Mouse (Mus musculus) forebrain, embryonic 10.5 days (tissue): ENCODE measurements around the gene Mrpl48. TPM values are rescaled to one million over a fixed set of nuclear protein-coding genes. Genes with fewer than 3 reads are reported as not detected.

ENCODE experiments used
- DNase-seq: peaks from one replicate; pipeline ENCODE4 v3.0.0-alpha.2; 2017; ENCODE audit warnings: low spot score; ENCODE audit errors: extremely low spot score
- H3K27ac ChIP-seq: fragments of 300-500 bp; sonication (generic); 2 replicates; pipeline ENCODE4 v1.5.1; 2016; ENCODE audit warnings: mild to moderate bottlenecking
- H3K27me3 ChIP-seq: fragments of 300-500 bp; sonication (generic); 2 replicates; pipeline ENCODE4 v1.6.1; 2016; ENCODE audit warnings: mild to moderate bottlenecking; ENCODE audit not compliant: poor library complexity, severe bottlenecking
- H3K36me3 ChIP-seq: fragments of 300-500 bp; sonication (generic); replicated peaks from 2 replicates; pipeline ENCODE4 v1.6.1; 2016; ENCODE audit warnings: mild to moderate bottlenecking, moderate library complexity
- H3K4me1 ChIP-seq: fragments of 300-500 bp; sonication (generic); 2 replicates; pipeline ENCODE4 v1.6.1; 2016
- H3K4me3 ChIP-seq: fragments of 300-500 bp; sonication (generic); 2 replicates; pipeline ENCODE4 v1.5.1; 2016; ENCODE audit warnings: mild to moderate bottlenecking, moderate library complexity
- H3K9me3 ChIP-seq: fragments of 300-500 bp; sonication (generic); 2 replicates; pipeline ENCODE4 v1.6.1; 2016; ENCODE audit warnings: mild to moderate bottlenecking, moderate library complexity
- WGBS: fragments of 180-500 bp; shearing (Covaris S2); methylation state at CpG from one replicate; pipeline ENCODE4 v1.1.7; 2016; 5-methylcytosine and 5-hydroxymethylcytosine counted together
- polyA plus RNA-seq: library from polyadenylated mRNA; unstranded; fragments of >200 nt; fragmentation: Nextera tagmentation; extraction: Ambion mirVana; gene quantifications from 2 replicates; pipeline ENCODE4 v1.2.1, GENCODE M21; 2016

Gene Mrpl48
- polyA plus RNA-seq, 1 experiment from 2014 or later, result 56.6 TPM

DNA sequence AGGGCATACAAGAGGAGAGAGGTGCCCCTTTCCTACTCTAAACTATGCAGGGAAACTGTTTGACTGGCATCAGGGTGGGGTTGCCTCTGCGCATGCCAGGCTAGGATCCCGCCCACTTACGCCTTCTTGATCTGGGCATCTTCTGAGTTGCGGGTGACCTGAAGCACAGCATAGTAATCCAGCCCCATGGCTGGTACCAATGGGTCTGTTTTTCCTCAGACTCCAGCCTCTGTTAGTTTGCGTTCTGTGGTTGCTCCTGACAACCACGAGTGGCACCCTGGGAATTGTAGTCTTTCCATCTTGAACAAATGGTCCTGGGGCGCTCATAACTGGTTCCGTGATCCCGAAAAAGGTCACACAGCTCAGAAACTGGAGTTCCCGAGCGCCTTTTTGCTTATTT, 93.5 kb downstream of the Mrpl48 start, which contains the start of gene Dnajb13:
Gene Dnajb13, minus strand, starts transcription at position 388 of the 400 bp plus-strand sequence.
- H3K4me1 ChIP-seq, result 0 out of 2 replicates have a peak, but pooled peaks cover 5% of the 10 kb centered on the region
- H3K27ac ChIP-seq, result no peak within 1 kb of the TSS
- H3K36me3 ChIP-seq, result no peaks in the 10 kb centered on the region
- 49% methylated on average over 11 of the region's 11 CpGs for WGBS
- no peak for DNase-seq
- no peak within 1 kb of the TSS for H3K4me3 ChIP-seq
- no peaks in the 10 kb centered on the region for H3K27me3 ChIP-seq
- H3K9me3 ChIP-seq, result no peaks in the 10 kb centered on the region

- no peaks in the 10 kb centered on the region for H3K27me3 ChIP-seq
- no peak for DNase-seq
- H3K27ac ChIP-seq, result no peak overlapping the region
- no peaks in the 10 kb centered on the region for H3K9me3 ChIP-seq
- H3K4me1 ChIP-seq, result 0 out of 2 replicates have a peak, but pooled peaks cover 5% of the 10 kb centered on the region
- H3K4me3 ChIP-seq, result no peak overlapping the region
- no peaks in the 10 kb centered on the region for H3K36me3 ChIP-seq
- 81% methylated on average over 8 of the region's 8 CpGs for WGBS
Observed at GRCm38 (mm10) chr7:100511602-100512001, 96.5 kb downstream of the Mrpl48 start.

GRCm38 (mm10) chr7:100508670-100509069, 99.4 kb downstream of the Mrpl48 start:
- Histone ChIP-seq H3K4me3 (no peak overlapping the region), H3K36me3 (no peaks in the 10 kb centered on the region), H3K9me3 (no peaks in the 10 kb centered on the region), H3K27ac (no peak overlapping the region), H3K27me3 (no peaks in the 10 kb centered on the region), H3K4me1 (no peaks in the 10 kb centered on the region)
- no peak for DNase-seq
- 77% methylated on average over 3 of the region's 3 CpGs for WGBS

GRCm38 (mm10) chr7:100506494-100506893, 101.6 kb downstream of the Mrpl48 start:
- 83% methylated on average over 4 of the region's 4 CpGs for WGBS

DNA sequence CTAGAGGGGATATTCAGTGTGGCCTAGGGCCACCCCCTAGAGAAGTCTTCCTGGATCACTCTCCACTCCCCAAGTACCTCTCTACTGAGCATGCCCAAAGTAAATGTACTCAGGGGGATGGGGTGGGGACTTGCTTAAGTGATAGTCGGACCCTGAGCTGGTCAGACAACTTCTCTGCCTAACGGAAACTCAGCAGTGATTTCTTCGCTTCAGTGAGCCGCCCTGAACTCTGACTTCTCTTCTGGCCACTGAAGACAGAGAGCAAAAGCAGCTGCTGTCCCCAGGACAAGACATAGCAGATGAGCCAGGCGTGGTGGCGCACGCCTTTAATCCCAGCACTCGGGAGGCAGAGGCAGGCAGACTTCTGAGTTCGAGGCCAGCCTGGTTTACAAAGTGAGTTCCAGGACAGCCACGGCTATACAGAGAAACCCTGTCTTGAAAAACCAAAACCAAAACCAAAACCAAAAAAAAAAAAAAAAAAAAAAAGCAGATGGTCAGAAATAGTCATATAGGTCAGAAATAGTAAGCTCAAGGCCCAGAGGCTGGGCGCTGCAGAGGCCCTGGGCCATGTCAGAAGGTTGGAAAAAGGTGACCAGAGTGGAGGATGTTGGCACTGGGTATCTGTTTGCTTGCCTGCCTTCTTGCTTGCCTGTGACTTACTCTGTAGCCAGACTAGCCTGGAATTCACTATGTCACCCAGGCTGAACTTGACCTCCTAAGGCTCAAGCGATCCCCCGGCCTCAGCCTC, 103.2 kb downstream of the Mrpl48 start:
- H3K4me3 ChIP-seq, result no peak overlapping the region
- no peaks in the 10 kb centered on the region for H3K9me3 ChIP-seq
- peaks cover 5% of the 10 kb centered on the region for H3K4me1 ChIP-seq
- no peak overlapping the region for H3K27ac ChIP-seq
- no peak for DNase-seq
- no peaks in the 10 kb centered on the region for H3K27me3 ChIP-seq
- 89% methylated on average over 13 of the region's 13 CpGs for WGBS
- H3K36me3 ChIP-seq, result no peaks in the 10 kb centered on the region

More at GRCm38 (mm10) chr7:100506494-100506893, 101.6 kb downstream of the Mrpl48 start:
- Histone ChIP-seq H3K4me1 (no peaks in the 10 kb centered on the region), H3K27ac (no peak overlapping the region), H3K36me3 (no peaks in the 10 kb centered on the region), H3K9me3 (no peaks in the 10 kb centered on the region), H3K4me3 (no peak overlapping the region), H3K27me3 (no peaks in the 10 kb centered on the region)
- no peak for DNase-seq

DNA sequence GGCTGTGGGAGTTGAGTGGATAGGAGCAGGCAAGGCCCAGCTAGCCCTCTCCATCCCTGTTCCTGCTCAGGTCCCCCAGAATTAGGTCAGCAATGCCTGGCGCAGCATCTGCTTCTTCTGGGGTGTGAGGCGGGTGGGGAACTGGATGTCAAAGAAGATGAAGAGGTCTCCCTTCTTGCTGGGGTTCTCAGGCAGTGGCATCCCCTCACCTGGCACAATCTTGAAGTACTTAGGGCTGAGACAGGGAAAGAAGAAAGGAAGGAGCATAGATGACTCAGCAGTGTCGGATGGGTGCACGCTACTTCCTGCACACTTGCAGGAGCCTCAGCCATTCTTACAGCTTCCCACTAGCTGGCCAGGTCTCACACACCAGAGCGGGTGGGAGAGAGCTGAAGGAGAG, 105.0 kb downstream of the Mrpl48 start:
- DNase-seq, result no peak
- 94% methylated on average over 5 of the region's 5 CpGs for WGBS

DNA sequence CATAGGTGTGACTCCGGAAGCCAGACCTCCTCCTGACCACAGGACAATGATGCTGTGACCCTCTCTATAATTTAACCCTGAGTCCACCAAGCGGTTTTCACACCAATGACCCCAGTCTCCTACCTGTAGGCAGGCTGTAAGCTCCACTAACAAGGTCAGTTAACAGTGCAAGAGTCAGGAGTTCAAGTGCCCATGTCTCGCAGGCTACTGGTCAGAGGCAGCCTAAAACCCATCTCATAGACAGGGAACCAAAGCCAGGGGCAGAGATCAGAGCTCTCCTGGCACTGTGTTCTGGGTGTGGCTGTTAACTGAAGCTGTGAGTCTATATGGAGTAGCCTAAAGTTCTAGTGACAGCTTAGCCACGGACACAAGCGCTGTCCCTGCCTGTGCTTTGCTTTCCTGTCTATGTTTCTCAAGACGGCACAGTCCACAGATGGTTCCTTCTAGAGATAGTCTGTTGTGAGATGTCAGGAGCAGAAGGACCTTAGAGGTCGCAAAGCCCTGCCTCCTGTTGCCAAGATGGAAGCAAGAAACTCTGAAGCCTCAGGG, 105.7 kb downstream of the Mrpl48 start:
- Histone ChIP-seq H3K27me3 (no peaks in the 10 kb centered on the region), H3K4me3 (no peak overlapping the region), H3K27ac (no peak overlapping the region), H3K4me1 (peaks cover 5% of the 10 kb centered on the region), H3K9me3 (no peaks in the 10 kb centered on the region), H3K36me3 (peaks cover 23% of the 10 kb centered on the region)
- WGBS, result 88% methylated on average over 7 of the region's 7 CpGs
- DNase-seq, result no peak

More for the DNA sequence above, 105.0 kb downstream of the Mrpl48 start:
- Histone ChIP-seq H3K27me3 (no peaks in the 10 kb centered on the region), H3K36me3 (peaks cover 17% of the 10 kb centered on the region), H3K9me3 (no peaks in the 10 kb centered on the region), H3K27ac (no peak overlapping the region), H3K4me1 (peaks cover 5% of the 10 kb centered on the region), H3K4me3 (no peak overlapping the region)

- no peaks in the 10 kb centered on the region for H3K27me3 ChIP-seq
- 72% methylated on average over 2 of the region's 2 CpGs for WGBS
- no peaks in the 10 kb centered on the region for H3K9me3 ChIP-seq
- DNase-seq, result no peak
- peaks cover 28% of the 10 kb centered on the region for H3K36me3 ChIP-seq
- peaks cover 6% of the 10 kb centered on the region for H3K4me1 ChIP-seq
- no peak overlapping the region for H3K27ac ChIP-seq
- H3K4me3 ChIP-seq, result no peak overlapping the region
Observed at GRCm38 (mm10) chr7:100501844-100502373, 106.2 kb downstream of the Mrpl48 start.

- DNase-seq, result no peak
- Histone ChIP-seq H3K9me3 (no peaks in the 10 kb centered on the region), H3K27me3 (no peaks in the 10 kb centered on the region), H3K27ac (no peak overlapping the region), H3K36me3 (peaks cover 32% of the 10 kb centered on the region), H3K4me3 (no peak overlapping the region), H3K4me1 (peaks cover 12% of the 10 kb centered on the region)
- 78% methylated on average over 6 of the region's 6 CpGs for whole genome bisulfite sequencing
Observed at GRCm38 (mm10) chr7:100501027-100501843, 106.9 kb downstream of the Mrpl48 start.

DNA sequence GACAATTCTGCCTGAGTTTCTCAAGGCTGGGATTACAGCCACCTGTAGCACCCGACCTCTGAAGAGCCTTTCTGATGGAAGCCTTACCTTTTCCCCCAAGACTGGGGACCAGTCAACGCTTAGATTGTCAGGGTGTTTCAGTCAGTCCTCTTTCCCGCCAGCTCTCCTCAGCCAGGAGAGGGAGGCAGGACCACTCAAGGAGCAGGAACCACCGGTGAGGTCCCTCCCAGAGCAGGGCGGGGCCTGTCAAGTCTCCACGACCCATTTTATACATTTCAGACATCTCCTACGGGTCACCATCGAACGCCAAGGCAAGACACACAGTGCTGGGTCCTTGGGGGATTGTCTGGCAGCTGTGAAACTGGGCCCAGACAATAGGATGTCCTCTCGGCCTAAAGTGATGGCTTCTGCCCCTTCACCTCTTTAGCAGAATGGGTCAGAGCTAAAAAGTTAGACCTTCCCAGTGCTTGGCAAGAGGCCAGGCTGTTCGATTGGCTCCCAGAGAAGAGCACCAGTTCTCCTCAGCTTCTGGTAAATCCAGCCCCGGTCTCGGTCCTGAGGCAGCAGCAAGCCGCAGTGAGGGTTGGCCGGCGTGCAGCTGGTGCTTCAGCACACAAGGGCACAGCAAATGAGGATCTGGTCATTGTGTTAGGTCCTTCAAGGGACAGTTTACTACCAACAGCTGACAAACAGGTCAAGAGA, 107.7 kb downstream of the Mrpl48 start:
- H3K36me3 ChIP-seq, result peaks cover 32% of the 10 kb centered on the region
- WGBS, result 82% methylated on average over 16 of the region's 16 CpGs
- no peaks in the 10 kb centered on the region for H3K27me3 ChIP-seq
- no peak for DNase-seq
- H3K4me3 ChIP-seq, result no peak overlapping the region
- peaks cover 20% of the 10 kb centered on the region for H3K4me1 ChIP-seq
- H3K27ac ChIP-seq, result no peak overlapping the region
- no peaks in the 10 kb centered on the region for H3K9me3 ChIP-seq

DNA sequence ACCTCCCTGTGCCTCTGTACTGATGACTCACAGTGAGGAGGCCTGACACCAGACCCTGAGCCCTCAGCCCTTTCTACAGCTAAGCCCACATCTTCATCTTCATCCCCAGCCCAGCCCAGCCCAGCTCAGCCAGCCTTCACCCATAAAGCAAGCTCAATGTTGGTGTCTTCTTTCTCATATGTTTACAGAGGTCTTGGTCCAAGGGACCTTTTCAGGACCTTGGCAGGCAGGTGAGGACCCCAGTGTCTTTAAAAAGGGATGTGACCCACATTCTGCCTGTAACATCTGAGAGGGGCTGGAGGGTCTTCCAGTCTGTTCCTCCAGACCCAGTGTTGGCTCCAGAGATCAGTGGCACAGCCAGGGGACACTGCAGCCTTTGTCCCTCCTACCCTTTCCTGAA, 108.6 kb downstream of the Mrpl48 start:
- DNase-seq, result no peak
- peaks cover 30% of the 10 kb centered on the region for H3K4me1 ChIP-seq
- peaks cover 7% of the 10 kb centered on the region; the same call in 1 of the 2 replicates for H3K27me3 ChIP-seq
- no peaks in the 10 kb centered on the region for H3K9me3 ChIP-seq
- peaks cover 32% of the 10 kb centered on the region for H3K36me3 ChIP-seq
- no peak overlapping the region for H3K27ac ChIP-seq
- H3K4me3 ChIP-seq, result no peak overlapping the region

- 96% methylated on average over 13 of the region's 13 CpGs for WGBS
- DNase-seq, result no peak
- H3K4me3 ChIP-seq, result no peak overlapping the region
- H3K36me3 ChIP-seq, result peaks cover 32% of the 10 kb centered on the region
- H3K4me1 ChIP-seq, result peaks cover 45% of the 10 kb centered on the region
- H3K9me3 ChIP-seq, result no peaks in the 10 kb centered on the region
- no peak overlapping the region for H3K27ac ChIP-seq
- H3K27me3 ChIP-seq, result peaks cover 22% of the 10 kb centered on the region
Observed at GRCm38 (mm10) chr7:100497982-100498381, 110.1 kb downstream of the Mrpl48 start.
